Mouse (Mus musculus) brown adipose tissue, adult 24 weeks (tissue): Measurements from ENCODE around the gene Zfp61. TPM values are rescaled to one million over a fixed set of nuclear protein-coding genes. Genes with fewer than 3 reads are reported as not detected.
A peak's percentile ranks its signal among the peaks of the same experiment; 100 is the strongest.

Experiments used
- H3K27ac ChIP-seq: fragments of 200-500 bp; replicated peaks from 2 replicates; pipeline ENCODE4 v1.5.1; 2012; ENCODE audit warnings: low read depth, mild to moderate bottlenecking, low read length
- H3K4me1 ChIP-seq: fragments of 200-500 bp; 2 replicates; pipeline ENCODE4 v1.6.1; 2012; ENCODE audit warnings: low read length, mixed read lengths; ENCODE audit not compliant: control insufficient read depth, insufficient read depth, insufficient read length
- H3K4me3 ChIP-seq: fragments of 200-500 bp; 2 replicates; pipeline ENCODE4 v1.5.1; 2012; ENCODE audit warnings: low read depth, mild to moderate bottlenecking, low read length, moderate library complexity; ENCODE audit not compliant: insufficient read depth
- polyA plus RNA-seq: library from polyadenylated mRNA; stranded (reverse); fragments of >200 nt; gene quantifications from 2 replicates; pipeline ENCODE4 v1.2.4, GENCODE M21; 2012; ENCODE audit not compliant: missing spikeins, insufficient read depth, insufficient read length

Zfp61 gene
- polyA plus RNA-seq, 1 experiment, result 1.5 TPM

- Histone ChIP-seq H3K4me1 (no peaks in the 10 kb centered on the region; the same call in 1 of the 2 replicates), H3K27ac (no peak overlapping the region), H3K4me3 (peak overlapping the region; percentile 75)
Observed at GRCm38 (mm10) chr7:24315726-24316566, 14.9 kb upstream of the Zfp61 start.

GRCm38 (mm10) chr7:24299823-24300481, 1.1 kb downstream of the Zfp61 start:
- Histone ChIP-seq H3K27ac (no peak overlapping the region), H3K4me3 (peak overlapping the region; percentile 45), H3K4me1 (peaks cover 2% of the 10 kb centered on the region; the same call in 1 of the 2 replicates)

- Histone ChIP-seq H3K4me3 (peak overlapping the region; percentile 79), H3K27ac (no peak overlapping the region), H3K4me1 (peaks cover 2% of the 10 kb centered on the region; the same call in 1 of the 2 replicates)
Observed at GRCm38 (mm10) chr7:24298973-24299708, 1.9 kb downstream of the Zfp61 start.

- Histone ChIP-seq H3K4me3 (peak overlapping the region; percentile 79), H3K27ac (no peak overlapping the region), H3K4me1 (peaks cover 2% of the 10 kb centered on the region; the same call in 1 of the 2 replicates)
Observed at GRCm38 (mm10) chr7:24298635-24298972, 2.4 kb downstream of the Zfp61 start.

GRCm38 (mm10) chr7:24297361-24298095, 3.5 kb downstream of the Zfp61 start:
- no peak overlapping the region for H3K27ac ChIP-seq
- no peak overlapping the region for H3K4me3 ChIP-seq

GRCm38 (mm10) chr7:24296386-24296785, 4.6 kb downstream of the Zfp61 start:
- no peak overlapping the region for H3K27ac ChIP-seq
- H3K4me3 ChIP-seq, result no peak overlapping the region
- peaks cover 2% of the 10 kb centered on the region; the same call in 1 of the 2 replicates for H3K4me1 ChIP-seq

More at GRCm38 (mm10) chr7:24297361-24298095, 3.5 kb downstream of the Zfp61 start:
- H3K4me1 ChIP-seq, result peaks cover 2% of the 10 kb centered on the region; the same call in 1 of the 2 replicates

GRCm38 (mm10) chr7:24295376-24295775, 5.7 kb downstream of the Zfp61 start:
- H3K27ac ChIP-seq, result no peak overlapping the region

GRCm38 (mm10) chr7:24294763-24295162, 6.3 kb downstream of the Zfp61 start:
- Histone ChIP-seq H3K4me3 (no peak overlapping the region), H3K27ac (no peak overlapping the region), H3K4me1 (peaks cover 2% of the 10 kb centered on the region; the same call in 1 of the 2 replicates)

More at GRCm38 (mm10) chr7:24295376-24295775, 5.7 kb downstream of the Zfp61 start:
- H3K4me1 ChIP-seq, result peaks cover 2% of the 10 kb centered on the region; the same call in 1 of the 2 replicates
- no peak overlapping the region for H3K4me3 ChIP-seq

GRCm38 (mm10) chr7:24293061-24293851, 7.8 kb downstream of the Zfp61 start:
- Histone ChIP-seq H3K27ac (no peak overlapping the region), H3K4me3 (no peak overlapping the region), H3K4me1 (no peaks in the 10 kb centered on the region)

- H3K4me1 ChIP-seq, result no peaks in the 10 kb centered on the region
- no peak overlapping the region for H3K27ac ChIP-seq
Observed at GRCm38 (mm10) chr7:24291387-24292090, 9.5 kb downstream of the Zfp61 start.

GRCm38 (mm10) chr7:24290106-24290693, 10.8 kb downstream of the Zfp61 start:
- no peak overlapping the region for H3K4me3 ChIP-seq
- H3K27ac ChIP-seq, result no peak overlapping the region
- H3K4me1 ChIP-seq, result no peaks in the 10 kb centered on the region

More at GRCm38 (mm10) chr7:24291387-24292090, 9.5 kb downstream of the Zfp61 start:
- no peak overlapping the region for H3K4me3 ChIP-seq

GRCm38 (mm10) chr7:24288512-24288911, 12.5 kb downstream of the Zfp61 start:
- Histone ChIP-seq H3K4me1 (no peaks in the 10 kb centered on the region), H3K27ac (no peak overlapping the region)

GRCm38 (mm10) chr7:24287670-24288069, 13.4 kb downstream of the Zfp61 start:
- H3K4me1 ChIP-seq, result no peaks in the 10 kb centered on the region
- no peak overlapping the region for H3K4me3 ChIP-seq
- H3K27ac ChIP-seq, result no peak overlapping the region

More at GRCm38 (mm10) chr7:24288512-24288911, 12.5 kb downstream of the Zfp61 start:
- H3K4me3 ChIP-seq, result no peak overlapping the region
